Mouse (Mus musculus): Measurements from ENCODE around the gene Sys1.

- TF ChIP-seq CTCF (IDR thresholded peaks at IDR 0.05; ENCODE audit: low read depth) (no peak), EP300 (optimal IDR thresholded peaks at IDR 0.05) (no peak)
Observed at GRCm38 (mm10) chr2:164466787-164467186, 10.0 kb downstream of the Sys1 start.
